Mouse (Mus musculus) liver, embryonic 14.5 days (tissue): ENCODE measurements around the gene P2rx7. TPM values are rescaled to one million over a fixed set of nuclear protein-coding genes. Genes with fewer than 3 reads are reported as not detected.

Source experiments
- ATAC-seq: fragments of 200-750 bp; cut with Nextera tagmentation; 2 replicates; pipeline ENCODE4 v1.8.0; 2017; ENCODE audit warnings: moderate number of reproducible peaks, mild to moderate bottlenecking, moderate library complexity; ENCODE audit not compliant: insufficient read depth
- DNase-seq, 3 experiments: peaks; one replicate each; pipeline ENCODE4 v3.0.0-alpha.2; 2012 to 2013; ENCODE audit warnings: low read depth in 3 of 3, low spot score in 3 of 3
- H3K27ac ChIP-seq: fragments of 300-500 bp; sonication (generic); 2 replicates; pipeline ENCODE4 v1.5.1; 2014; ENCODE audit warnings: moderate library complexity, mild to moderate bottlenecking, control low read depth, inconsistent platforms
- H3K27me3 ChIP-seq: fragments of 300-500 bp; sonication (generic); 2 replicates; pipeline ENCODE4 v1.6.1; 2014; ENCODE audit warnings: mild to moderate bottlenecking, low read length, moderate library complexity; ENCODE audit not compliant: control insufficient read depth, insufficient read depth
- H3K36me3 ChIP-seq: fragments of 300-500 bp; sonication (generic); replicated peaks from 2 replicates; pipeline ENCODE4 v1.6.1; 2014; ENCODE audit warnings: low read depth; ENCODE audit not compliant: control insufficient read depth, insufficient read depth
- H3K4me1 ChIP-seq, 2 experiments: fragments of 200-500 bp in 1 of 2; fragments of 300-500 bp in 1 of 2; sonication (generic) in 1 of 2; replicated peaks; 2 replicates each; pipeline ENCODE4 v1.6.1; 2012 to 2014; ENCODE audit warnings: antibody characterized with exemption in 1 of 2, inconsistent platforms in 1 of 2, low read length in 1 of 2; ENCODE audit not compliant: control insufficient read depth in 2 of 2, insufficient read depth in 2 of 2
- H3K4me2 ChIP-seq: fragments of 300-500 bp; sonication (generic); 2 replicates; pipeline ENCODE4 v1.6.1; 2014; ENCODE audit warnings: low read depth, mild to moderate bottlenecking, control low read depth, moderate library complexity
- H3K4me3 ChIP-seq, 2 experiments: fragments of 200-500 bp in 1 of 2; fragments of 300-500 bp in 1 of 2; sonication (generic) in 1 of 2; 2 replicates each; pipeline ENCODE4 v1.5.1; 2012 to 2014; ENCODE audit warnings: low read depth in 2 of 2, low read length in 2 of 2, mild to moderate bottlenecking in 2 of 2, control low read depth in 1 of 2, inconsistent platforms in 1 of 2, moderate library complexity in 1 of 2; ENCODE audit not compliant: insufficient read depth in 1 of 2
- H3K9ac ChIP-seq: fragments of 300-500 bp; sonication (generic); replicated peaks from 2 replicates; pipeline ENCODE4 v1.6.1; 2014; ENCODE audit warnings: mild to moderate bottlenecking, control low read depth, moderate library complexity
- H3K9me3 ChIP-seq: fragments of 300-500 bp; sonication (generic); 2 replicates; pipeline ENCODE4 v1.6.1; 2016; ENCODE audit warnings: low read length, mixed read lengths; ENCODE audit not compliant: control insufficient read depth
- CTCF ChIP-seq: IDR thresholded peaks from 2 replicates; pipeline ENCODE4 v1.5.1; 2016; ENCODE audit warnings: antibody characterized with exemption, low read depth, control low read depth
- EP300 ChIP-seq: IDR thresholded peaks from 2 replicates; pipeline ENCODE4 v1.6.1; 2016; ENCODE audit warnings: antibody characterized with exemption, low read depth
- WGBS: fragments of 180-500 bp; shearing (Covaris S2); extraction: QIAGEN DNeasy Blood & Tissue Kit; methylation state at CpG from one replicate; pipeline ENCODE4 v1.1.7; 2014; ENCODE audit not compliant: insufficient replicate concordance; 5-methylcytosine and 5-hydroxymethylcytosine counted together
- polyA plus RNA-seq, 2 experiments: library from polyadenylated mRNA; depleted of rRNA in 1 of 2; stranded (reverse) in 1 of 2; unstranded in 1 of 2; fragments of >200 nt; fragmentation: Nextera tagmentation in 1 of 2; extraction: Ambion mirVana in 1 of 2; gene quantifications; 2 replicates each; pipeline versions ENCODE4 v1.2.1 to v1.2.3; 2012 to 2014

Gene P2rx7
- polyA plus RNA-seq, 2 experiments: 0.99 to 1.7 TPM

GRCm38 (mm10) chr5:122681276-122681675 lies 37.6 kb downstream of the P2rx7 start:
- H3K9ac ChIP-seq: no peak overlapping the region
- H3K27me3 ChIP-seq: no peaks in the 10 kb centered on the region
- DNase-seq (no peak), ATAC-seq (no peak)
- no peaks in the 10 kb centered on the region for H3K36me3 ChIP-seq
- no peak overlapping the region for H3K27ac ChIP-seq
- H3K4me1 ChIP-seq: peaks cover 0 to 4% of the 10 kb centered on the region in 2 experiments; a peak in 2 of 4 replicates
- no peak for TF ChIP-seq EP300
- TF ChIP-seq CTCF: 0 out of 2 replicates have a peak, but pooled peaks have one; percentile 13
- no peaks in the 10 kb centered on the region for H3K9me3 ChIP-seq
- no peak overlapping the region for H3K4me2 ChIP-seq
- H3K4me3 ChIP-seq: no peak overlapping the region
- 77% methylated on average over 12 of the region's 12 CpGs for WGBS

GRCm38 (mm10) chr5:122683926-122684325 lies 40.2 kb downstream of the P2rx7 start:
- H3K27ac ChIP-seq: no peak overlapping the region
- TF ChIP-seq CTCF: no peak
- no peak for TF ChIP-seq EP300
- no peak overlapping the region for H3K4me2 ChIP-seq
- DNase-seq (no peak), ATAC-seq (no peak)
- no peaks in the 10 kb centered on the region for H3K27me3 ChIP-seq
- H3K9me3 ChIP-seq: no peaks in the 10 kb centered on the region
- WGBS: 26% methylated on average over 10 of the region's 10 CpGs
- no peak overlapping the region for H3K9ac ChIP-seq
- H3K36me3 ChIP-seq: no peaks in the 10 kb centered on the region
- H3K4me1 ChIP-seq: peaks cover 0 to 4% of the 10 kb centered on the region in 2 experiments; a peak in 2 of 4 replicates
- no peak overlapping the region for H3K4me3 ChIP-seq

DNA sequence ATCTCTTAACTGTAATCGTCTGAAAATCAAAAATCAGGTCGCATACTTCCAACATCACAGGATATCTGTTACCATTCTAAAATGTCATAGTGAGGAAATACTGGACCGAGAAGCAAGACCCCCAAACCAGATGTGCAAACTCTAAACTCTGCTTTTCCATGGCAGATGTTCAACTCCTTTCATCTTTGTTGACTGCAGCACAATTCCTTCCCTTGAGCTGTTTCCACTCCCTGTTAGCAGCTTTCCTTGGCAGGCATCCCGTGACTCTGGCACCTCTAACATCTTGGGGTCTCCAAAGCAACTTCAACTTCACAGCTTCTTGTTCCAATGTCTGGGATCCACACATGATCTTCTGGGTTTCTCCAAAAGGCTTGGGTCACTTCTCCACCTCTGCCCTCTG lies 43.7 kb downstream of the P2rx7 start:
- WGBS: 68% methylated on average over 4 of the region's 4 CpGs
- Histone ChIP-seq H3K4me1 (peaks cover 0 to 4% of the 10 kb centered on the region in 2 experiments; a peak in 2 of 4 replicates), H3K9me3 (no peaks in the 10 kb centered on the region), H3K27ac (no peak overlapping the region), H3K36me3 (no peaks in the 10 kb centered on the region), H3K4me2 (no peak overlapping the region), H3K27me3 (no peaks in the 10 kb centered on the region), H3K4me3 (no peak overlapping the region), H3K9ac (no peak overlapping the region)
- DNase-seq: no peak
- ATAC-seq: no peak
- TF ChIP-seq CTCF (no peak), EP300 (no peak)

DNA sequence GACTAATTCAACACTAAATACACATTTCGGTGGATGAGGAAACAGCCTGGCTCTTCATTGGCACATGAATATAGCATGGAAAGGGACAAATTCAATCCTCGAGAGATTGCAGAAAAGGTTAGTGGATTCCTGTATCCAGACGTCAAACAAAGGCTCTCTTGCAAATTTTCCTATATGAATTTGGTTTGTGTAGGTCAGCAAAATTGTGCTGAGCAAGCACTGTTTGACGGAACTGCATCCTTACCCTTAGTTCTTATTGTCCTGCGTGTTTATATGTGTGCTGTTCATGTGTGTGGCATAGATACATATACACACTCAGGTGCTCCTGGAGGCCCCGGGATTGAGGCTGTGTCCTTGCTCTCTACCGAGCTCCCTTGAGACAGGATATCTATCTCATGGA lies 45.4 kb downstream of the P2rx7 start:
- H3K9ac ChIP-seq: no peak overlapping the region
- DNase-seq (no peak), ATAC-seq (no peak)
- TF ChIP-seq CTCF (no peak), EP300 (no peak)
- H3K36me3 ChIP-seq: no peaks in the 10 kb centered on the region
- WGBS: 66% methylated on average over 7 of the region's 7 CpGs
- H3K9me3 ChIP-seq: no peaks in the 10 kb centered on the region
- H3K4me3 ChIP-seq: no peak overlapping the region
- no peaks in the 10 kb centered on the region for H3K27me3 ChIP-seq
- H3K4me1 ChIP-seq: peaks cover 0 to 8% of the 10 kb centered on the region in 2 experiments; a peak in 2 of 4 replicates
- H3K4me2 ChIP-seq: no peak overlapping the region
- H3K27ac ChIP-seq: no peak overlapping the region

- TF ChIP-seq EP300 (no peak), CTCF (no peak)
- no peak overlapping the region for H3K27ac ChIP-seq
- H3K4me3 ChIP-seq: no peak overlapping the region
- H3K27me3 ChIP-seq: no peaks in the 10 kb centered on the region
- DNase-seq (no peak), ATAC-seq (peak; percentile 45; the same call in 1 of the 2 replicates)
- WGBS: 58% methylated on average over 6 of the region's 6 CpGs
- peaks cover 0 to 9% of the 10 kb centered on the region in 2 experiments; a peak in 2 of 4 replicates for H3K4me1 ChIP-seq
- H3K36me3 ChIP-seq: no peaks in the 10 kb centered on the region
- no peak overlapping the region for H3K4me2 ChIP-seq
- no peak overlapping the region for H3K9ac ChIP-seq
- H3K9me3 ChIP-seq: no peaks in the 10 kb centered on the region
Measured at GRCm38 (mm10) chr5:122690486-122690885, 46.8 kb downstream of the P2rx7 start.
